Mouse (Mus musculus) kidney, embryonic 14.5 days (tissue): ENCODE data around the gene Id2. TPM values are rescaled to one million over a fixed set of nuclear protein-coding genes. Genes with fewer than 3 reads are reported as not detected.

ENCODE experiments used
- ATAC-seq: fragments of 200-750 bp; cut with Nextera tagmentation; 2 replicates; pipeline ENCODE4 v1.8.0; 2017; ENCODE audit warnings: moderate number of reproducible peaks, mild to moderate bottlenecking, moderate TSS enrichment, moderate library complexity; ENCODE audit not compliant: low FRiP score, low TSS enrichment
- H3K27ac ChIP-seq: fragments of 300-500 bp; sonication (generic); 2 replicates; pipeline ENCODE4 v1.5.1; 2014; ENCODE audit warnings: low read depth, mild to moderate bottlenecking, low read length, moderate library complexity, mixed read lengths
- H3K27me3 ChIP-seq: fragments of 300-500 bp; sonication (generic); 2 replicates; pipeline ENCODE4 v1.6.1; 2014; ENCODE audit warnings: mild to moderate bottlenecking, low read length; ENCODE audit not compliant: control insufficient read depth, insufficient read depth
- H3K36me3 ChIP-seq: fragments of 300-500 bp; sonication (generic); 2 replicates; pipeline ENCODE4 v1.6.1; 2014; ENCODE audit warnings: low read length, mixed read lengths; ENCODE audit not compliant: control insufficient read depth, insufficient read depth
- H3K4me1 ChIP-seq: fragments of 300-500 bp; sonication (generic); 2 replicates; pipeline ENCODE4 v1.6.1; 2014; ENCODE audit warnings: low read length, mixed read lengths; ENCODE audit not compliant: control insufficient read depth, insufficient read depth
- H3K4me2 ChIP-seq: fragments of 300-500 bp; sonication (generic); replicated peaks from 2 replicates; pipeline ENCODE4 v1.6.1; 2014; ENCODE audit warnings: low read depth, mild to moderate bottlenecking, low read length
- H3K4me3 ChIP-seq: fragments of 300-500 bp; sonication (generic); 2 replicates; pipeline ENCODE4 v1.5.1; 2014; ENCODE audit warnings: mild to moderate bottlenecking, low read length
- H3K9ac ChIP-seq: fragments of 300-500 bp; sonication (generic); 2 replicates; pipeline ENCODE4 v1.6.1; 2014; ENCODE audit warnings: low read depth, mild to moderate bottlenecking, low read length, moderate library complexity
- H3K9me3 ChIP-seq: fragments of 300-500 bp; sonication (generic); 2 replicates; pipeline ENCODE4 v1.6.1; 2016; ENCODE audit warnings: low read length; ENCODE audit not compliant: control insufficient read depth
- WGBS: fragments of 180-500 bp; shearing (Covaris S2); extraction: QIAGEN DNeasy Blood & Tissue Kit; methylation state at CpG from one replicate; pipeline ENCODE4 v1.1.7; 2014; 5-methylcytosine and 5-hydroxymethylcytosine counted together
- polyA plus RNA-seq: library from polyadenylated mRNA; unstranded; fragments of >200 nt; fragmentation: Nextera tagmentation; extraction: Ambion mirVana; gene quantifications from 2 replicates; pipeline ENCODE4 v1.2.1, GENCODE M21; 2014

Gene Id2
- polyA plus RNA-seq, 1 experiment from 2014 or later = 577 TPM

DNA sequence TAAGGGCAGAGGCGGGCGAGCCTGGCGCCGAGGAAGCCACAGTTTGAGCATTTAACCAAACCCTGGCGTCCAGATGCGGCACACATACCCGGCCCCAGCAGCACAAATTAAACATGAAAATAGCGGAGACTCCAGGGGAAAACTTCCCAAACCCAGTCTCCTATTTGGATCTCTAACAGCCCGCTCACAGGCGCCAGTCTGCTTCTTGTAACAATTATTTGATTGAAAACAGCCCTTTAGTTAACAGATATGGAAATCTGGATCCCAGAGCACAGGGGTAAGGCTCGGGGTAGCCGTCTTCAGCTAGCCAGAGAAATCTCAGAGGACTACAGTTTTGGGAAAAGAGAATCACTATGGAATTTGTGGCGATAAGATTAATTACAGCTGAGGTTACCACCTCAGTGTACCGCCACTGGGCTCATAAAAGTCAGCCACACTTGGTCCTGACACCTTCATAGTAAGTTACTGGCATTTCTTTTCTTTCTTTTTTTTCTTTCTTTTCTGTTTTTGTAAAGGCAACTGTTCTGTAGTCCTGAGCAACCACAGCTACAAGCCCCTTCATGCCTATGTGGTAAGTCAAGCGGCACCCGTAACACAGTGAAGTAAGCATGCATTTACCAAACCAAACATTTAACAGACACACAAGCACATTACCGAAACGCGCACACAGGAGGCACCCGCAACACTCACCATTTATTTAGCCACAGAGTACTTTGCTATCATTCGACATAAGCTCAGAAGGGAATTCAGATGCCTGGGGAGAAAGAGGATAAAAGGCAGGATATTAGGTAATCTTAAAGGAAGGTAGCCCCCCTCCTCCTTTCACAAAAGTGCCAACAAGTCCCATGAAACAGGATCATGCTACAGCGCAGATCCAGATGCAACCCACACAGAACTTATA lies 2.1 kb downstream of the Id2 start:
- Histone ChIP-seq H3K4me2 (peak overlapping the region; percentile 58), H3K4me3 (peak overlapping the region; percentile 82), H3K4me1 (peaks cover 31% of the 10 kb centered on the region), H3K36me3 (peaks cover 6% of the 10 kb centered on the region; the same call in 1 of the 2 replicates), H3K27me3 (no peaks in the 10 kb centered on the region), H3K9ac (peak overlapping the region; percentile 85), H3K27ac (peak overlapping the region; percentile 98), H3K9me3 (no peaks in the 10 kb centered on the region)
- under 1% methylated on average over 22 of the region's 22 CpGs for WGBS
- ATAC-seq = no peak

DNA sequence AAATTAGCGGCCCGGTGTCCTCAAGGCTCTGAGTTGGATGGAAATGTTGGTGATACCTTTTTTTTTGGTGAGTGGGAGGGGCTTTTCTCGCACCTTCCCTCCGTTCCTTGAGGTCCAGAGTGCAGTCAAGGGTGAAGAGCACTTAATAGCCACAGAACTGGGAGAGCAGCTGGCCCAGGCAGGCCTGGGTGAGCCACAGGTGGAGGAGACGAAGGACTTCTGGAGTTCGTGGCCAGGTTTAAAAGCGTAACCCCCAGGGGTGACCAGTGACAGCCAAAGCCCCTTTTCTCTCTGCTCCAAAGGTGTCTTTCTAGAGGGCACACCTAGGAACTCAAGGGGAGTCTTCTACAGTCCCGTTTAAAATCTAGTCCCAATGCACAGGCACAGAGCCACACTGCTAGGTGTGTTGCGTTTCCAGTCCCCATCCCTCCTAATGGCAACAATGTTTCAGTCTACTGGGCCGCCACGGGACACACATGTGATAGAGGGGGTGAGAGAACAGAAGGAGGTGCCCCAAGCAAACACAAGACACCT lies 3.6 kb downstream of the Id2 start:
- no peaks in the 10 kb centered on the region for H3K27me3 ChIP-seq
- no peaks in the 10 kb centered on the region for H3K9me3 ChIP-seq
- H3K36me3 ChIP-seq = peaks cover 6% of the 10 kb centered on the region; the same call in 1 of the 2 replicates
- H3K4me1 ChIP-seq = peaks cover 28% of the 10 kb centered on the region
- peak overlapping the region; percentile 54 for H3K9ac ChIP-seq
- 10% methylated on average over 11 of the region's 11 CpGs for WGBS
- H3K27ac ChIP-seq = peak overlapping the region; percentile 67
- ATAC-seq = no peak
- peak overlapping the region; percentile 49 for H3K4me2 ChIP-seq
- peak overlapping the region; percentile 82 for H3K4me3 ChIP-seq

DNA sequence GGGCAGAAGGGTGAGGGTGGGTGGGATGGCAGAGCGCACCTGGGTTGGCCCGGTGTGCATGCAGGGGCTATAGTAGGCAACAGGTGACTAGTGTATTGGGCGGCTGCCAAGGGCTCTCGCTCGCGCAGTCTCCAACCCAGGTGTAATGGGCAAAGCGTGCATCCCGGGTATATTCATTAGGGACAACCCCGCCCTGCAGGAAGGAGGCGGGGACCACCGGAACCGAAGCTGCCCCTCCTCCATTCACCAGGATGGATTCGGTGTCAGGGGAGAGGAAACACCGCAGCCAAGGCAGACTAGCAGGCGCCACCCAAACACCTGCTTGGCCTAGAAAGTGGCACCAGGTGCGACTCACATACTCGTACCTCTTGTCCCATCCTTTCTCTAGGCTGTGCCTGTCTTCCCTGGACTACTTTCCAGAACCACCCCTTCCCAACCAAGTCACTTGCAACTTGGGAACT lies 4.2 kb downstream of the Id2 start:
- Histone ChIP-seq H3K4me2 (peak overlapping the region; percentile 49), H3K4me3 (peak overlapping the region; percentile 82), H3K36me3 (peaks cover 6% of the 10 kb centered on the region; the same call in 1 of the 2 replicates), H3K9me3 (no peaks in the 10 kb centered on the region), H3K27ac (peak overlapping the region; percentile 67), H3K9ac (peak overlapping the region; percentile 54; the same call in 1 of the 2 replicates), H3K27me3 (no peaks in the 10 kb centered on the region), H3K4me1 (peaks cover 23% of the 10 kb centered on the region)
- WGBS = 1% methylated on average over 16 of the region's 17 CpGs
- peak; percentile 30 for ATAC-seq

DNA sequence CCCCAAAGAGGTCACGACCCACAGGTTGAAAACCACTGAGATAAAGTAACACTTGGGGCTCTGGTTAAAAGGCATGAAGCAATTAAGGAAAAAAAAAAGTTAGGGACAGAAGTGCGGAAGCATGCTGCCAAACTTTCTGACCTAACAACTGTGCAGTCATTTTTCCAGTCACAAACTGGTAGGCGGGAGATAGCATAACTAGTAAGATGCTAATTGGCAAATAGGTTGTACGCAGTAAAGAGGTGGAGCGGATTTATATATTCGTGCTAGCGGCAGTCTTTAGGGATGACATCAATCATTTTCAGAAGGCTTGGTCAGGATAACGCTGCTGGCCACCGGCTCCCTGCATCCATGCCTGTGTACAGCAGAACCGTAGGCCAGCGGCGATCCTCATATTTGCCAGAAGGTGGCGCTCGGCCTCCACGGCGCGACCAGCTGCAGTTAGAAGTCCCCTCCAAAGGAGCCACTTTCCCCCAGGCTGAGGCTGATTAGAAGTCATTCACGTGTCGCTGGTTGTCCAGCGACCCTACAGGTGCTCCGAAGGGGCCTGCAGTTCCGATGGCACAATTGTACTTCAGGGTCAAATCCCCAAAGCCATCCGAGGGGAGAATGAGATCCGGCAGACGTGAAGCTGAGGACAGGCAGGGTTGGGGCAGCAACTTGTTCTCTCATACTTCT lies 4.8 kb downstream of the Id2 start:
- Histone ChIP-seq H3K27ac (peak overlapping the region; percentile 56; the same call in 1 of the 2 replicates), H3K9me3 (no peaks in the 10 kb centered on the region), H3K4me2 (peak overlapping the region; percentile 49), H3K4me3 (peak overlapping the region; percentile 82), H3K9ac (peak overlapping the region; percentile 47; the same call in 1 of the 2 replicates), H3K36me3 (peaks cover 6% of the 10 kb centered on the region; the same call in 1 of the 2 replicates), H3K4me1 (peaks cover 17% of the 10 kb centered on the region), H3K27me3 (no peaks in the 10 kb centered on the region)
- peak; percentile 69 for ATAC-seq
- 6% methylated on average over 25 of the region's 25 CpGs for whole genome bisulfite sequencing

DNA sequence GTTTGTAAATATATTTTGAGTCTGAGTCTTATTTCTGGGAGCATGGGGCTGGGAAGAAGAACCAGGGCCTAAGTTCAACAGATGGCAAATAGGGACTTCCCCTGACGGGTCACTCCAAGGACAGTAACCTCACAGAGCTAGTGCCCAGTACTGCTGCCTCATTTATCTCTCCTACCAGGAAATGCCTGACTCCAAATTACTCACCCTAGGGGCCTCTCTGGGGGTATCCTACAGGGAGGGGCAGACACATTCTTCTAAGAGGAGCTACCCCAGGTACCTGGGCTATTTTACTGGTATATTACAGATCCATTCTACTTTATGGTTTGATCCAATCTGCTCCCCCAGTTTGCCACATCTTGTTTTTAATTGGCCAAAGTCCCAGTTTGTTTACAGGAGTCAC lies 7.5 kb downstream of the Id2 start:
- no peak for ATAC-seq

DNA sequence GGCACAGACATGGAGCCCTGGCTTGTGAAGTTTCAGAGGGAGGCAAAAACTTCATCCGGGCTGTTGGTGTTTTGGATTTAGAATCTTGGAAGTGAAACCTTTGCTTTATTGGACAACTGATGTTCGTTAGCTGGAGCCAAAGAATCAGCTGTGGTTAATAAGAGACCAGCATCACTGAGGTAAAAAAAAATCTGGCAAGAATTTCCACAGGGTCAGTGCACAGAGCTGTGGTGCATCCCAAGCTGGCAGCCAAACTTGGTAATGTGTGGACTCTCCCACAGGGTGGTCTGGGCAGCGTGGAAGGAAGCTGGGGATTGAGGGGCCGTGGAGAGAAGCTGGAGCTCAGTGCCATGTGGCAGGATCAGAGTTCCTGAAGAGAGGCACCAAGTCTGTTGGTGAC lies 10.0 kb downstream of the Id2 start:
- Histone ChIP-seq H3K36me3 (no peaks in the 10 kb centered on the region), H3K27ac (no peak overlapping the region), H3K4me2 (no peak overlapping the region), H3K9ac (no peak overlapping the region), H3K27me3 (no peaks in the 10 kb centered on the region), H3K4me3 (no peak overlapping the region), H3K9me3 (no peaks in the 10 kb centered on the region), H3K4me1 (0 out of 2 replicates have a peak, but pooled peaks cover 6% of the 10 kb centered on the region)
- WGBS = 50% methylated on average over 4 of the region's 4 CpGs
- ATAC-seq = no peak

More for the DNA sequence above, 7.5 kb downstream of the Id2 start:
- Histone ChIP-seq H3K4me2 (no peak overlapping the region), H3K9ac (no peak overlapping the region), H3K36me3 (peaks cover 6% of the 10 kb centered on the region; the same call in 1 of the 2 replicates), H3K27ac (no peak overlapping the region), H3K4me1 (peaks cover 12% of the 10 kb centered on the region; the same call in 1 of the 2 replicates), H3K27me3 (no peaks in the 10 kb centered on the region), H3K9me3 (no peaks in the 10 kb centered on the region), H3K4me3 (no peak overlapping the region)
- WGBS = 68% methylated on average over 1 of the region's 1 CpGs

DNA sequence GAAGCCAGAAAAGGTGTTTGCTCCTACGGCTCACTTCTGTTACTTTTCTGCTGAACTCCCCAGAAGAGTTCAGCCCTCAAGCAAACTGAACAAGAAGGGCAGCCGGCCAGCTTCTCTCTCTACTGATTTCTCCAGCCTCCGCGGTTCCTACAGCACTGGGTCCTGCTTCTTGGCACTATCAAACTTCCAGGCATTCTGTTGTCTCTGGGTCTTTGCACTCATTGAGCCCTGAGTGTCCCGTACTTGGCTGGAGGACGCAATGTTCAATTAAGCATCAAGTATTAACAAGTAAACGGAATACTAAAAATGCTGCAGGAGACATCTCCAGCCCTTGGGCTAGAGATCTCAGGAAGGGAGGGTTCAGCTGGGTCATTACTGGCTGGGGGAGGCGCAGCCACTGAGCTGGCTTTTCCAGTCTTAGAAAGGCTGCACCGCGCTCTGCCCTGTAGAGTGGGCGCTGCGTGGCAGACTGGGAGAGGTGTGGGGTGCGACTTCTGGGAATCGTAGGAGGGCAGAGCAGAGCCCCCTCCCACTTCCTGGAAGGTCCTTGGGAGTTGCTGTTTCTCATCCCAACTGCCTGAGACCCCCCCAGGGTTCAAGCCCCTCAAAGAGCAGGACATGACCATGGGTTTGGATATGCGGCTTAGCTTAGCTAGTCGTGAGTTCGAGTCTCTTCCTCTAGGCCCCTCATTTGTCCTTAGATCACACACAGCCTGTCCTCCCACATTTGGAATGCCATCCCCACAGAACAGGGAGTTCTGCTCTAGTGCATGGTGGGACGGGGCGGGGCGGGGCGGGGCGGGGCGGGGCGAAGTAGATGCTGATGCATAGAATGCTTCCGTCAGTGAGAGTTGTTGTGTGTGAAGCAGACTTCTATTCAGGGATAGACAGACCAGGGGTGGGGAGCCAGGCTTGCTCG lies 13.4 kb downstream of the Id2 start:
- ATAC-seq = 0 out of 2 replicates have a peak, but pooled peaks have one; percentile 64
- Histone ChIP-seq H3K4me2 (peak overlapping the region; percentile 21; the same call in 1 of the 2 replicates), H3K27ac (no peak overlapping the region), H3K27me3 (no peaks in the 10 kb centered on the region), H3K4me3 (no peak overlapping the region), H3K36me3 (no peaks in the 10 kb centered on the region), H3K9me3 (no peaks in the 10 kb centered on the region), H3K9ac (no peak overlapping the region), H3K4me1 (0 out of 2 replicates have a peak, but pooled peaks cover 5% of the 10 kb centered on the region)
- WGBS = 38% methylated on average over 26 of the region's 26 CpGs

DNA sequence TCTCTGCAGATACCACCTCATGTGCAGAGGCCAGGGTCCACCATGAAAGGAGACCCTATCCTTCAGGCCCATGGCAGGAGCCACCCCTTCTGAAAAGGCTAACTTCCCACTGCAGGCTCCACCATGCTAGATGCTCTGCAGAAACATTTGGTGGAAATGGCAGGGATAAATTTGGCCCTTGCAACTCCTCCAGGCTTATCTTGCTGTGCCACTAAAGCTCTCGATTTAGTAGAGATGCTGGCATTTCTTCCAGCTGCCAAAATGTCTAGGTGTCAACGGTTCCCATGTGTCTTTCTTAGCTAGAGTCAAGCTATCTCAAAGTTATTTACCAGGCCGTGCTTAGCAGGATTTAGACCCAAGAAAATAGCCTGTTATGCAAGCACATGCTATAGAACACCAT lies 22.6 kb downstream of the Id2 start:
- WGBS = 84% methylated on average over 3 of the region's 3 CpGs
- Histone ChIP-seq H3K4me3 (no peak overlapping the region), H3K27me3 (no peaks in the 10 kb centered on the region), H3K36me3 (no peaks in the 10 kb centered on the region), H3K4me1 (no peaks in the 10 kb centered on the region), H3K9me3 (no peaks in the 10 kb centered on the region), H3K4me2 (no peak overlapping the region), H3K27ac (no peak overlapping the region), H3K9ac (no peak overlapping the region)
- no peak for ATAC-seq
